Mouse (Mus musculus): ENCODE data around the gene Gm20388. TPM values are rescaled to one million over a fixed set of nuclear protein-coding genes. Genes with fewer than 3 reads are reported as not detected.

Gm20388 gene
- total and polyA plus RNA-seq, 2 experiments from 2014 or later, result 51.3 TPM; not detected in 1

DNA sequence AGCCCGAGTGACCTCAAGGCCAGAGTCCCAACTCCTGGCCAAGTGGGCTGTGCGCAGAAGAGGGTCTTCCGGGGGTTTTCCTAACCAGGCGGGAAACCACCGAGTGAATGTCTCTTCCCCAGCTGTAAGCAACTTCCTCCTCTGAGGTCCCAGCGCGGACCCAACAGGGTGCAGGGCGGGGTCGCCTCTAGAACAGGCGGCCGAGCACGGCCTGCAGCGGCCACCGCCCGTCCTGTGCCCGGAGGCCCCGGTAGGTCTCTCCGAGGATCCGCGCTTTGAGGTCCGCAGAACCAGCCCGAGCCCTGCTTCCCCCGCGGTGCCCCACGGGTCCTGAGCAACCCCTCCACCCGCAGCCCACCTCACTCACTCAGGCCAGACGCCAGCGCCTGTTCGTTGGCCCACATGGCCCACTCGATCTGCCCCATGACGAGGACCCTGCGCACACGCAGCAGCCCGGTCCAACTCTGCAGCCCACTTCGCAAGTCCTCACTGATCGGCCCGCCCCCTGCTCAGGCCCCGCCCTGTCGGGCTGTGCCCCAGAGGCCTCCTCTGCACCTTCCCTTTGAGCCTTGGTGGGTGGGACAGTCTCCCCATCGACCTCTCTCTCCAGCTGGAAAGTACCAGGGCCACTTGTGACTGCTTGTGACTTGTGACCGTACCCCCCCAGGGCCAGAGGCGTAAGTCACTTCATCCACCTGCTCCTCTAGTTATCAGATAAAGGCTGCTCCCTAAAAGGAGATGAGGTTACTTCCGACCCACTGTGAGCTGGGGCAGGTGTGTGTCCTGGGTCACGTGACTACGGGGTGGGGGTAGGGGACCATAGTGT lies 2522.0 kb downstream of the Gm20388 start, which contains the start of gene Cyba:
Gene Cyba, minus strand, starts transcription at position 488 of the 826 bp plus-strand sequence.
- Histone ChIP-seq H3K27ac (ENCODE audit: low read depth, low read length) (no peak within 1 kb of the TSS), H3K9ac (peak within 1 kb of the TSS; percentile 33; the same call in 1 of the 2 replicates), H3K4me2 (ENCODE audit: low read depth) (peak within 1 kb of the TSS; percentile 47), H3K27me3 (ENCODE audit: insufficient read depth, low read length) (no peaks in the 10 kb centered on the region), H3K36me3 (ENCODE audit: insufficient read depth) (peaks cover 30% of the 10 kb centered on the region), H3K4me1 (ENCODE audit: insufficient read depth) (0 out of 2 replicates have a peak, but pooled peaks cover 4% of the 10 kb centered on the region), H3K4me3 (ENCODE audit: low read depth, low read length) (peak within 1 kb of the TSS; percentile 21), H3K9me3 (ENCODE audit: low read length) (no peaks in the 10 kb centered on the region)
- ATAC-seq, result peak; percentile 72
- TF ChIP-seq CTCF (IDR thresholded peaks at IDR 0.05; ENCODE audit: low read depth), result no peak
- WGBS, result 7% methylated on average over 45 of the region's 45 CpGs
- peak; percentile 17 for DNase-seq

DNA sequence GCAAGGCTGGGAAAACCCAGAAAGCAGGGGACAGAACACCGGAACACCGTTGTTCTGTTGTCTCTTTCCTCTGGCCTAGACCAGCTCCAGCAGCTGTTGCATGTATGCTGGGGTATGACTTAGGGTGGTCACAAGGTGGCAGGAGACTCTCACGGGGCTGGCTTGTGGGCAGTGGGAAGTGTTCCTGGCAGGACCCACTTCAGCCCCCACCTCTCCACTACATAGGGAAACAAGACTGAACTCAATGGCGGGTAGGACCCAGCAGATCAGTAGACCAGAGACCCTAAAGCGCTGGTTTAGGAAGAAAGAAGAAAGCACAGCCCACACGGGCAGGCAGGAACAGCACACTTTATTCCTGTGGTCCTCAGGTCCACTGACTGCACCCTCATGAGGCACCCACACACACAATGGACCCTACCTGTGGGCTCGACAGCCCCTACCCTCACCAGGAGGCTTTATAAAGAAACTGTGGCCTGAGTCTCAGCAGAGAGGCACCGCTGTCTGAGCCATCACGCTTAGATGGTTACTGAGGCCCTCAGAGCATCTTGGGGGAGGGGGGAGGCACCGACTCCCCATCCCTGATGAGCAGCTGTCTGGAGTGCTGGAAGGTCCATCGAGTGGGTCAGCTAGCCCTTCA lies 2522.7 kb downstream of the Gm20388 start:
- Histone ChIP-seq H3K4me3 (ENCODE audit: low read depth, low read length) (no peak overlapping the region), H3K4me2 (ENCODE audit: low read depth) (no peak overlapping the region), H3K36me3 (ENCODE audit: insufficient read depth) (peaks cover 38% of the 10 kb centered on the region), H3K9me3 (ENCODE audit: low read length) (no peaks in the 10 kb centered on the region), H3K27me3 (ENCODE audit: insufficient read depth, low read length) (no peaks in the 10 kb centered on the region), H3K27ac (ENCODE audit: low read depth, low read length) (no peak overlapping the region), H3K9ac (no peak overlapping the region), H3K4me1 (ENCODE audit: insufficient read depth) (0 out of 2 replicates have a peak, but pooled peaks cover 4% of the 10 kb centered on the region)
- DNase-seq (no peak), ATAC-seq (peak; percentile 30; the same call in 1 of the 2 replicates)
- peak; percentile 18; the same call in 1 of the 2 replicates for TF ChIP-seq CTCF (IDR thresholded peaks at IDR 0.05; ENCODE audit: low read depth)
- 65% methylated on average over 11 of the region's 11 CpGs for WGBS

DNA sequence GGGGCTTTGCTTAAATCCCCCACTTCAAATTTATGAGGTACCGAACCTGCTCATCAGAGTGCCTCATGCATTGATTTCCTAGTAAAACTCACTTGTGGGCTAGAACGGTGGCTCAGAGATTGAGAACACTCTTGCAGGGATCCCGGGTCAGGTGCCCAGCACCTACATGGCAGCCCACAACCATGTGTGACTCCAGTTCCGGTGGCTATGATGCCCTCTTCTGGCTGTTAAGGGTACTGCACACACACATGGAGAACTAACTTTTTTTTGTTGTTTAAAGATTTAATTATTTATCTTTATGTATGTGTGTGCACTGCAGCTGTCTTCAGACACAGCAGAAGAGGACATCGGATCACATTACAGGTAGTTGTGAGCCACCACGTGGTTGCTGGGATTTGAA lies 2524.7 kb downstream of the Gm20388 start:
- 0 out of 2 replicates have a peak, but pooled peaks cover 4% of the 10 kb centered on the region for H3K4me1 ChIP-seq (ENCODE audit: insufficient read depth)
- H3K4me2 ChIP-seq (ENCODE audit: low read depth), result no peak overlapping the region
- DNase-seq (no peak), ATAC-seq (no peak)
- no peak overlapping the region for H3K4me3 ChIP-seq (ENCODE audit: low read depth, low read length)
- peaks cover 46% of the 10 kb centered on the region for H3K36me3 ChIP-seq (ENCODE audit: insufficient read depth)
- no peaks in the 10 kb centered on the region for H3K27me3 ChIP-seq (ENCODE audit: insufficient read depth, low read length)
- TF ChIP-seq CTCF (IDR thresholded peaks at IDR 0.05; ENCODE audit: low read depth), result peak; percentile 55
- H3K27ac ChIP-seq (ENCODE audit: low read depth, low read length), result no peak overlapping the region
- H3K9me3 ChIP-seq (ENCODE audit: low read length), result no peaks in the 10 kb centered on the region
- no peak overlapping the region for H3K9ac ChIP-seq
- WGBS, result 93% methylated on average over 6 of the region's 6 CpGs

DNA sequence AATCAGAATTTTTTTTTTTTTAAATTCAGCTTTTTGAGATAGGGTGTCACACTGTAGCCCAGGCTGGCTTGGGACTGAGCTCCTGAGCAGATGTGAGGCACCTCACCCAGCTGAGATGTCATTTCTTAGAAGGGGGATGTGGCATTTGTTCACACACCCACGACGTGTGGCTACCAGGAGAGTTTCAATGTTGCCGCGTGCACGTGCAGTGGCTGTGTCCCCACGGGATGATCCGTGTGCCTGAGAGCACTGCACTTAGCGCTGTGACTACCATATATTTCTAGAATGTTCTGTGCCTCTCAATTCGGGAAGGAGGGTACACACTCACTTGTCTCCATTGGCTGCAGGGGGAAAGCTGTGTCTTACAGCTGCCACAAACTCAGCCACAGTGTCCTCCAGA lies 2525.5 kb downstream of the Gm20388 start:
- no peak overlapping the region for H3K27ac ChIP-seq (ENCODE audit: low read depth, low read length)
- no peak overlapping the region for H3K4me3 ChIP-seq (ENCODE audit: low read depth, low read length)
- no peaks in the 10 kb centered on the region for H3K27me3 ChIP-seq (ENCODE audit: insufficient read depth, low read length)
- WGBS, result 96% methylated on average over 9 of the region's 9 CpGs
- H3K4me2 ChIP-seq (ENCODE audit: low read depth), result no peak overlapping the region
- no peak for ATAC-seq
- DNase-seq, result no peak
- no peak for TF ChIP-seq CTCF (IDR thresholded peaks at IDR 0.05; ENCODE audit: low read depth)
- no peak overlapping the region for H3K9ac ChIP-seq
- H3K9me3 ChIP-seq (ENCODE audit: low read length), result no peaks in the 10 kb centered on the region
- 0 out of 2 replicates have a peak, but pooled peaks cover 4% of the 10 kb centered on the region for H3K4me1 ChIP-seq (ENCODE audit: insufficient read depth)
- H3K36me3 ChIP-seq (ENCODE audit: insufficient read depth), result peaks cover 46% of the 10 kb centered on the region

DNA sequence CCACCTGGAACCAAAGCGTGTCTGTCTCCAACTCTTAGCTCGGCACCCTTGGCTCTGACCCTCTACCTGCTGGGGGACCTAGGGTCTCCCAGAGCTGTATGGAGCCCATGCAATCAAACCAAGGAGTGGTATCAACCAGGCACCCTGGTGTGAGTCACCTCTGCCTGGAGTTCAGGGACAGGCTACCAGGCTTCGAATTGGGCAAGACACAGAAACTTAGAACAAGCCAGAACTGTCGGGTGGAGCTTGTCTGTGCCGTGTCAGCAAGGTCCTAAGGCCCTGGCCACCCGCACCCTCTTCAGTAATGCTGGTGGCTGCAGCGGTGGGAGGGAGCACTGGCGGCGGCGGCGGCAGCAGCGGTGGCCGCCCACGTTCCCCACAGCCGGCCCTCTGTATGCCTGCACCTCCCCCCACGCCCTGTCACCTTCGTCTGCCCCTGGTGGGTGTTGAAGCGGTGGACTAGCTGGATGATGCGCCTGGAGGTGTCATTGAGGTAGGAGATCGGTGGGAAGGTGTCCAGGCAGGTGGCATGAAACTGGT lies 2526.0 kb downstream of the Gm20388 start:
- H3K4me1 ChIP-seq (ENCODE audit: insufficient read depth), result 0 out of 2 replicates have a peak, but pooled peaks cover 4% of the 10 kb centered on the region
- TF ChIP-seq CTCF (IDR thresholded peaks at IDR 0.05; ENCODE audit: low read depth), result no peak
- whole genome bisulfite sequencing, result 95% methylated on average over 20 of the region's 20 CpGs

DNA sequence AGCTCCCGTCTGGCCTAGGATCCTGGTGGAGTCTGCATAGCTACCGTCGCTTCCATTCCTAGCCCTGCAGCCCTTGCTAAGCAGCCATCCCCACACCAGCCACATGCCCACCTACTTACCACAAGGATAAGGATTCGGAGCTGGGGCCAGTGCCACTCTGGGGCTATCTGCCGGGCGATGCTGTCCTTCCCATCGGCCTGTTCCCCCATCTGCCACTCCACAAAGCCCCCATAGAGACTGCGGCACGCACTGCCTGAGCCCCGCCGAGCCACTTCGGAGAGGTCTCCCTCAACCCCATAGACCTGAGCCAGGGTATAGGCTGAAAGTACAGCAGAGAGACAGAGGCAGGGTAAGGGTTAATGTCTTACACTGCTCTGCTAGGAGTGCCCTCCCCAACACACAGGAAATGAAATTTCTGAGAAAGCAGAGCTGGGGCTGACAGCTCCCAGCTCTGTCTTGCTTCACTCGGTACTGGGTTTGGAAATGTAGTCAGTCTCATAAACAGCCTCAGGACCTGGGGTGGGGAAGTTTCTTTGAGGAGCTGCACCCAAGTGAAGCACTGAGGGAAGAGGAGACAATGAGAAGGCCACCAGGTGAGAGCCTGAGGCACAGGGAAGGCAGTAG lies 2527.2 kb downstream of the Gm20388 start:
- H3K9ac ChIP-seq, result no peak overlapping the region
- WGBS, result 96% methylated on average over 13 of the region's 13 CpGs
- peaks cover 4% of the 10 kb centered on the region; the same call in 1 of the 2 replicates for H3K4me1 ChIP-seq (ENCODE audit: insufficient read depth)
- no peaks in the 10 kb centered on the region for H3K27me3 ChIP-seq (ENCODE audit: insufficient read depth, low read length)
- no peak overlapping the region for H3K27ac ChIP-seq (ENCODE audit: low read depth, low read length)
- no peaks in the 10 kb centered on the region for H3K9me3 ChIP-seq (ENCODE audit: low read length)
- no peak overlapping the region for H3K4me2 ChIP-seq (ENCODE audit: low read depth)
- no peak for TF ChIP-seq CTCF (IDR thresholded peaks at IDR 0.05; ENCODE audit: low read depth)
- DNase-seq, result no peak
- peaks cover 46% of the 10 kb centered on the region for H3K36me3 ChIP-seq (ENCODE audit: insufficient read depth)
- ATAC-seq, result no peak
- H3K4me3 ChIP-seq (ENCODE audit: low read depth, low read length), result no peak overlapping the region

More for the DNA sequence above, 2526.0 kb downstream of the Gm20388 start:
- Histone ChIP-seq H3K27me3 (ENCODE audit: insufficient read depth, low read length) (no peaks in the 10 kb centered on the region), H3K4me3 (ENCODE audit: low read depth, low read length) (no peak overlapping the region), H3K36me3 (ENCODE audit: insufficient read depth) (peaks cover 46% of the 10 kb centered on the region), H3K27ac (ENCODE audit: low read depth, low read length) (no peak overlapping the region), H3K4me2 (ENCODE audit: low read depth) (no peak overlapping the region), H3K9me3 (ENCODE audit: low read length) (no peaks in the 10 kb centered on the region), H3K9ac (no peak overlapping the region)
- DNase-seq (no peak), ATAC-seq (no peak)

All from forebrain, postnatal 0 days (tissue).